Mouse (Mus musculus): ENCODE results near the gene Cmtm7. TPM values are rescaled to one million over a fixed set of nuclear protein-coding genes. Genes with fewer than 3 reads are reported as not detected.

Gene Cmtm7
- total and polyA plus RNA-seq, 2 experiments from 2014 or later: 89.6 to 145 TPM

DNA sequence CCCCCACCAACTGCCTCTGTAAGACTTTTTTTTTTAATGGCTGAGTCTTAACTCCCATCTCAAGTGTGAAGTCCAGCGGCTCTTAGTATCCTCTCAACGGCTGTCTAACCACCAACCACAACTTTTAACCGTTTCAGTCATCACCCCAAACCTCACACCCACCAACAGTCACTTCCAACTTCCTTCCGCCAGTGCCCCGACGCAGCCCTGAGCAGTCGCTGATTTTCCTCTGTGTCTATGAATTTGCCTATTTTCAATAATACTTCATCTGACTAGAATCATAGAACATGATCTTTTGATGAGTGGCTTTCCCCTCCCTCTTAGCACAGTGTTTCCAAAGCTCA, 3.6 kb downstream of the Cmtm7 start:
- Histone ChIP-seq H3K9ac (replicated peaks; ENCODE audit: low read depth, low read length) (no peak overlapping the region), H3K4me3 (ENCODE audit: low read depth, low read length) (no peak overlapping the region), H3K27me3 (ENCODE audit: control insufficient read depth, insufficient read depth, low read length) (no peaks in the 10 kb centered on the region), H3K36me3 (replicated peaks; ENCODE audit: control insufficient read depth, insufficient read depth, low read length) (no peaks in the 10 kb centered on the region), H3K27ac (ENCODE audit: low read depth) (no peak overlapping the region), H3K4me1 (ENCODE audit: control insufficient read depth, insufficient read depth) (peaks cover 9% of the 10 kb centered on the region; the same call in 1 of the 2 replicates), H3K4me2 (ENCODE audit: low read depth, low read length) (no peak overlapping the region), H3K9me3 (replicated peaks; ENCODE audit: control insufficient read depth, low read length) (no peaks in the 10 kb centered on the region)
- DNase-seq (ENCODE audit: low spot score) (no peak), ATAC-seq (ENCODE audit: insufficient read depth, low read depth) (no peak)
- TF ChIP-seq EP300 (IDR thresholded peaks at IDR 0.05; ENCODE audit: low read depth): no peak
- TF ChIP-seq CTCF (IDR thresholded peaks at IDR 0.05; ENCODE audit: low read depth): no peak
- 74% methylated on average over 7 of the region's 7 CpGs for WGBS

DNA sequence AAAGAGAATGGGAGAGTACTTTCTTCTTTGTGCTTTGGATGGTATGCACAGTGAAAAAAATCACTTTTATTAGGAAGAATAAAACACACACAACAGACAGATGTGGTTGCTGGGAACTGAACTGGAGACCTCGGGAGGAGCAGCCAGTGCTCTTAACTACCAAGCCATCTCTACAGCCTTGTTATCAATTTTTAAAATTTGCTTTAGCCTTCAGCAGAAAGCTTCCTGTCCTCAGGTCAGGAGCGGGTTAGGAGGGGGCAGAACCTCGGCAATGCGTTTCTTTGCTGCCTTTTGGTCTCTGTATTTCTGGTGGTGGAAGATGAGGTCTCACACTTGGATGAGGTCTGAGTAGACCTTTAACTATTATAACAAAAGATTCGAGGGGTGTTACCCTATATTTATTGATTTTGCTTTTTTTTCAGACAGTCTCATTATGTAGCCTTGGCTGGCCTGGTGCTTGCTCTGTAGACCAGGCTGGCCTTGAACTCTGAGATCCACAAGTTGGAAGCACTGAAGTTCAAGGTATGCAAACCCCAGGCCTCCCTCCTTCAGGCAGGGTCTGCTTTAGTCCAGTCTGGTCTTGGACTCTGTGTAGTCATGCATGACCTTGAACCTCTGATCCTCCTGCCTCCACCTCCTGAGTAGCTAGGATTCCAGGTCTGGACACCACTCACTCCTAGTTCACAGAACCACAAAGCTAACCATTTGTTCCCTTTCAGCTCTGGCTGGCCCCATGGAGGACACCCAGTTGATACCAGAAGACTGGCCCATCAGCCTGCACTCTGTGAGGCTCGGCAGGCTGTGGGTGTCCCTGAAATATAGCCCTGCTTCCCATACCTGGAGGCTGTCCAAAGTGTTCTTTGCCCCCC, 4.2 kb downstream of the Cmtm7 start:
- ATAC-seq (ENCODE audit: insufficient read depth, low read depth) (no peak), DNase-seq (ENCODE audit: low spot score) (no peak)
- no peak overlapping the region for H3K4me3 ChIP-seq (ENCODE audit: low read depth, low read length)
- no peak overlapping the region for H3K9ac ChIP-seq (replicated peaks; ENCODE audit: low read depth, low read length)
- H3K27ac ChIP-seq (ENCODE audit: low read depth): no peak overlapping the region
- peaks cover 5% of the 10 kb centered on the region; the same call in 1 of the 2 replicates for H3K36me3 ChIP-seq (replicated peaks; ENCODE audit: control insufficient read depth, insufficient read depth, low read length)
- no peaks in the 10 kb centered on the region for H3K27me3 ChIP-seq (ENCODE audit: control insufficient read depth, insufficient read depth, low read length)
- TF ChIP-seq CTCF (IDR thresholded peaks at IDR 0.05; ENCODE audit: low read depth): no peak
- TF ChIP-seq EP300 (IDR thresholded peaks at IDR 0.05; ENCODE audit: low read depth): no peak
- H3K9me3 ChIP-seq (replicated peaks; ENCODE audit: control insufficient read depth, low read length): no peaks in the 10 kb centered on the region
- H3K4me1 ChIP-seq (ENCODE audit: control insufficient read depth, insufficient read depth): peaks cover 9% of the 10 kb centered on the region; the same call in 1 of the 2 replicates
- WGBS: 62% methylated on average over 6 of the region's 6 CpGs
- no peak overlapping the region for H3K4me2 ChIP-seq (ENCODE audit: low read depth, low read length)

DNA sequence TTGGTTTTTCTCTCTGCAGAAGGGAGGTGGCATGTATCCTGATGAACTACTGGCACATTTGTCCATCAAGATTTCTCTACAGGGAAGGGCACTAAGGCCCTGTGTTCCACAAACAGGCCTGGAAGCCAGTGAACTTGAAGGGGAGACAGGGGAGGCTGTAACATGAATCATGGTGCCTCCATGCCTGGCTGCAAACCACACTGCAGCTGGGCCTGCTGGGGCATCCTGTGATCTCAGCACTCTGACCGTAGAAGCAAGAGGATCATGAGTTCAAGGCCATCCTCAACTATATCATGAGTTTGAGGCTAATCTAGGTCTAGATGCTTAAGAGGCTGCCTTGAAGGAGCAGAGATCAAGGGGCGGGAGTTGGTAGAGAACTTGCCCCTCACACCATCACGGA, 5.3 kb downstream of the Cmtm7 start:
- Histone ChIP-seq H3K27ac (ENCODE audit: low read depth) (no peak overlapping the region), H3K27me3 (ENCODE audit: control insufficient read depth, insufficient read depth, low read length) (no peaks in the 10 kb centered on the region), H3K36me3 (replicated peaks; ENCODE audit: control insufficient read depth, insufficient read depth, low read length) (peaks cover 12% of the 10 kb centered on the region; the same call in 1 of the 2 replicates), H3K4me3 (ENCODE audit: low read depth, low read length) (no peak overlapping the region), H3K4me2 (ENCODE audit: low read depth, low read length) (no peak overlapping the region), H3K9ac (replicated peaks; ENCODE audit: low read depth, low read length) (no peak overlapping the region), H3K9me3 (replicated peaks; ENCODE audit: control insufficient read depth, low read length) (no peaks in the 10 kb centered on the region), H3K4me1 (ENCODE audit: control insufficient read depth, insufficient read depth) (peaks cover 6% of the 10 kb centered on the region; the same call in 1 of the 2 replicates)
- ATAC-seq (ENCODE audit: insufficient read depth, low read depth) (no peak), DNase-seq (ENCODE audit: low spot score) (no peak)
- TF ChIP-seq CTCF (IDR thresholded peaks at IDR 0.05; ENCODE audit: low read depth) (no peak), EP300 (IDR thresholded peaks at IDR 0.05; ENCODE audit: low read depth) (no peak)
- WGBS: 75% methylated on average over 3 of the region's 3 CpGs

DNA sequence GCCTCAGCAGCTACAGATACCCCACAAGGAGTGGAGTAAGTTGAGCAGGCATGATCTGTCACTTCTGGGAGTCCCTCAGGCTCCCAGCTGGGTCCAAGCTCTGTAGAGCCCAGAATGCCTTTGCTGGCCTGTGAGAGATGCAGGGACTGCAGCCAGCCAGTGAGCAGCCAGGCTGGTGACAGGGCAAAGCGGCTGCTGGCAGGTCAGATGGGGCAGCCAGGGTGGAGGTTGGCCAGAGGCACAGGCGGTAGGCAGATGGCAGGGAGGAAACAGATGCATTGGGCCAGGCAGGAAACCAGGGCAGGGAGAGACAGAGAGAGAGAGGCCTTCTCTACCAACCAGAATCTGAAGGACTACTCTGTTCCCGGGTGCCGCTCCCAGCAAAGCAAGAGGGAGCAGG, 6.4 kb downstream of the Cmtm7 start:
- TF ChIP-seq EP300 (IDR thresholded peaks at IDR 0.05; ENCODE audit: low read depth): no peak
- no peak for TF ChIP-seq CTCF (IDR thresholded peaks at IDR 0.05; ENCODE audit: low read depth)
- no peak overlapping the region for H3K4me3 ChIP-seq (ENCODE audit: low read depth, low read length)
- peaks cover 12% of the 10 kb centered on the region; the same call in 1 of the 2 replicates for H3K36me3 ChIP-seq (replicated peaks; ENCODE audit: control insufficient read depth, insufficient read depth, low read length)
- H3K27me3 ChIP-seq (ENCODE audit: control insufficient read depth, insufficient read depth, low read length): no peaks in the 10 kb centered on the region
- no peaks in the 10 kb centered on the region for H3K9me3 ChIP-seq (replicated peaks; ENCODE audit: control insufficient read depth, low read length)
- H3K4me1 ChIP-seq (ENCODE audit: control insufficient read depth, insufficient read depth): peaks cover 5% of the 10 kb centered on the region; the same call in 1 of the 2 replicates
- peak; percentile 52 for ATAC-seq (ENCODE audit: insufficient read depth, low read depth)
- DNase-seq (ENCODE audit: low spot score): no peak
- peak overlapping the region; percentile 37; the same call in 1 of the 2 replicates for H3K27ac ChIP-seq (ENCODE audit: low read depth)
- no peak overlapping the region for H3K4me2 ChIP-seq (ENCODE audit: low read depth, low read length)
- 44% methylated on average over 4 of the region's 4 CpGs for WGBS
- H3K9ac ChIP-seq (replicated peaks; ENCODE audit: low read depth, low read length): no peak overlapping the region

DNA sequence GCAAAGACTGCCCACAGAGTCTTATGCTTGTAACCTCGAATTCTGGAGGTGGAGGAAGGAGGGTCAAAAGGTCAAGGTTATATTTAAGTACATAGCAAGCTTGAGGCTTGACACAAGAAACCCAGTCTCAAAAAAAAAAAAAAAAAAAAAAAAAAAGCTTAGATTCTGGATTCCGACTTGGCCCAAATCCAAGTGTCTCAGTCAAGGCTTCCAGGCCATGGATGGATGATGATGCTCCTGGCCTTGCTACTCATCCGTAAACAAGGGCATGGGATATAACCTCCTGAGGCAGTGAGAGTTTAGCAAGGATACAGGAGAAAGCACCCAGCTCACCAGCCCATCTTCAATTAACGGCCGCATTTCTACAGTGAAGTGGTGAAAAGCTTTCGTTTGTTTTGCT, 7.0 kb downstream of the Cmtm7 start:
- Histone ChIP-seq H3K4me3 (ENCODE audit: low read depth, low read length) (no peak overlapping the region), H3K9me3 (replicated peaks; ENCODE audit: control insufficient read depth, low read length) (no peaks in the 10 kb centered on the region), H3K4me1 (ENCODE audit: control insufficient read depth, insufficient read depth) (no peaks in the 10 kb centered on the region), H3K27me3 (ENCODE audit: control insufficient read depth, insufficient read depth, low read length) (no peaks in the 10 kb centered on the region), H3K27ac (ENCODE audit: low read depth) (no peak overlapping the region), H3K9ac (replicated peaks; ENCODE audit: low read depth, low read length) (no peak overlapping the region), H3K4me2 (ENCODE audit: low read depth, low read length) (no peak overlapping the region), H3K36me3 (replicated peaks; ENCODE audit: control insufficient read depth, insufficient read depth, low read length) (peaks cover 12% of the 10 kb centered on the region; the same call in 1 of the 2 replicates)
- no peak for DNase-seq (ENCODE audit: low spot score)
- no peak for ATAC-seq (ENCODE audit: insufficient read depth, low read depth)
- TF ChIP-seq CTCF (IDR thresholded peaks at IDR 0.05; ENCODE audit: low read depth) (no peak), EP300 (IDR thresholded peaks at IDR 0.05; ENCODE audit: low read depth) (no peak)
- 62% methylated on average over 6 of the region's 6 CpGs for WGBS

All from heart, postnatal 0 days (tissue).